Mouse (Mus musculus): ENCODE measurements around the gene Tcl1b1.

- no peak for TF ChIP-seq CTCF (IDR thresholded peaks at IDR 0.05; ENCODE audit: extremely low read depth, insufficient read length, insufficient replicate concordance, low read depth, low read length)
- no peak for TF ChIP-seq POLR2A (IDR thresholded peaks at IDR 0.05; ENCODE audit: low read depth, low read length)
Measured at GRCm38 (mm10) chr12:105209231-105209630, 49.7 kb downstream of the Tcl1b1 start.

All from small intestine, adult 2 months (tissue).